Mouse (Mus musculus) gastrocnemius, adult 2 months (tissue): ENCODE measurements around the gene Gm20661. TPM values are rescaled to one million over a fixed set of nuclear protein-coding genes. Genes with fewer than 3 reads are reported as not detected.
A peak's percentile ranks its signal among the peaks of the same experiment; 100 is the strongest.

Experiments used
- DNase-seq: peaks from one replicate; pipeline ENCODE4 v3.0.0; 2022
- H3K27ac ChIP-seq: fragments of 200-600 bp; 2 replicates; pipeline ENCODE4 v1.8.1; 2022; ENCODE audit warnings: mild to moderate bottlenecking
- H3K4me3 ChIP-seq: fragments of 200-600 bp; 2 replicates; pipeline ENCODE4 v1.8.1; 2022; ENCODE audit warnings: mild to moderate bottlenecking, moderate library complexity
- CTCF ChIP-seq: fragments of 200-600 bp; IDR thresholded peaks from 2 replicates; pipeline ENCODE4 v1.8.1; 2022; ENCODE audit warnings: antibody characterized with exemption, mild to moderate bottlenecking, moderate library complexity
- intact Hi-C: fragments of 180-260 bp; cut with DNase I; formaldehyde crosslinking; loops from one replicate; pipeline ENCODE4 v1.15.1; 2025
- total RNA-seq, 2 experiments: library from RNA; stranded (reverse); gene quantifications; 2 replicates each; pipeline ENCODE4 v1.2.3; 2021

Gene Gm20661
- total RNA-seq, 2 experiments from 2014 or later, result not detected

GRCm38 (mm10) chr9:107955613-107956289 lies 27.1 kb upstream of the Gm20661 start:
- intact Hi-C loops, result no loop called here
- Histone ChIP-seq H3K4me3 (no peak overlapping the region), H3K27ac (no peak overlapping the region)
- no peak for TF ChIP-seq CTCF
- DNase-seq, result no peak

DNA sequence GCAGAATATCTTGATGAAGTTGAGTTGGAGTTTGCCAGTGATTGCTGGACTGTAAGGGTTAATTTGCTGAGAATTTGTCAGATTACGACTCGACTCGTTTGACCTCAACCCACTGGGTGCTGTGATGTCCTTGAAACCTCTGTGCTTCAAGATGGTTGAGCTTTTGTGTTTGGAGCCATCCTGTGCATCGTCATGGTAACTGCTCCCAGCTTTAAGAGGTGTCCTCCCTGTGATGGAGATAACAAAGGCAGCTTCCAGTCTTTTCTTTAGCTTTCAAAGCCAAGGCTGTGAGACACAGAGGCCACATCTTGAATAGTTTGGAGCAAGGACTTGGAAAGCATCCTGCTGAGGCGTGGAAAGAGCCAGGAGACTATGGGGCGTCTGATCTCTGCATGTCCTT lies 25.7 kb upstream of the Gm20661 start:
- no peak for DNase-seq
- Histone ChIP-seq H3K4me3 (no peak overlapping the region), H3K27ac (no peak overlapping the region)
- intact Hi-C loops, result no loop called here
- no peak for TF ChIP-seq CTCF

- intact Hi-C loops, result loop anchor here (5.0 kb wide), 3 partner anchors 42 to 92 kb away; partner anchors contain the start of genes Amigo3 and Ip6k1
- DNase-seq, result no peak
- no peak overlapping the region for H3K27ac ChIP-seq
- TF ChIP-seq CTCF, result no peak
- no peak overlapping the region for H3K4me3 ChIP-seq
Measured at GRCm38 (mm10) chr9:107959896-107960295, 23.0 kb upstream of the Gm20661 start.

DNA sequence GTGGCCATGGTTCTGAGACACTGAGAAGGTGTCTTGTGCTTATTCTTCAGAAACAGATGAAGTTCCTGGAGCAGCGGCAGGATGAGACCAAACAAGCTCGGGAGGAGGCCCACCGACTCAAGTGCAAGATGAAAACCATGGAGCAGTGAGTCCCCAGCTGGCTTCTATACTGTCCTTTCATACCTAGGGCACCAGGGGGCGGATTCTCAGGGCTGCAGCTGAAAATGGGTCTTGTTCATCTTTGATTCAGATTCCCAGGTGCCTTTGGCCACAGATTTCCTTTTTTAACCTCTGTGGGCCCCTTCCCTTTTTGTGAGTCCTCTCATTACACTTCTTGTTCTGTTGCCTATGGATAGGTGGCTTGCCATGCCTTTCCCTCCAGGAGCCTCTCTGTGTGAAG lies 21.9 kb upstream of the Gm20661 start:
- peak; percentile 26; the same call in 1 of the 2 replicates for TF ChIP-seq CTCF
- no peak overlapping the region for H3K27ac ChIP-seq
- intact Hi-C loops, result loop anchor here (5.0 kb wide), 3 partner anchors 41 to 91 kb away; partner anchors contain the start of genes Amigo3 and Ip6k1
- H3K4me3 ChIP-seq, result no peak overlapping the region
- DNase-seq, result no peak

GRCm38 (mm10) chr9:107961351-107961762 lies 21.5 kb upstream of the Gm20661 start:
- TF ChIP-seq CTCF, result no peak
- Histone ChIP-seq H3K4me3 (no peak overlapping the region), H3K27ac (no peak overlapping the region)
- intact Hi-C loops, result loop anchor here (5.0 kb wide), 3 partner anchors 41 to 91 kb away; partner anchors contain the start of genes Amigo3 and Ip6k1
- DNase-seq, result no peak

DNA sequence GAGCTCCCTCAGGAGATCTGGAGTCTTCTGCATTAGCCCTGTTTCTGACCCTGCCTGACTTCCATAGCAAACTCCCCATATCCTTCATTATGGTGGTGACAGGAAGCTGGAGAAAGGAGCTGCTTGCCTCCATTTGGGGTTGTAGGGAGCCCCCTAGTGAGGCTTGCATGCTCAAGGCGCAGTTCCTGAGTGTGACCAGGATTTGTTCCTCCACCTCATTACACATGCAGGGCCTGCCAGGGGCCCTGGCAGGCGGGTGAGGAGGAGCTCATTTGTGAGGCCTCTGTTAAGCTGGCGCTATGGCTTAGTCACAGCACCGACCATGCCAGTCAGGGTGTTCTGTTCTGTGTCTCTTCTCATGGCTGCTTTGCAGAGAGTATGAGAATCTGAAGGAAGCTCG lies 21.0 kb upstream of the Gm20661 start:
- intact Hi-C loops, result loop anchor here (5.0 kb wide), 3 partner anchors 40 to 90 kb away; partner anchors contain the start of genes Amigo3 and Ip6k1
- TF ChIP-seq CTCF, result peak; percentile 49
- H3K4me3 ChIP-seq, result no peak overlapping the region
- H3K27ac ChIP-seq, result no peak overlapping the region
- no peak for DNase-seq

DNA sequence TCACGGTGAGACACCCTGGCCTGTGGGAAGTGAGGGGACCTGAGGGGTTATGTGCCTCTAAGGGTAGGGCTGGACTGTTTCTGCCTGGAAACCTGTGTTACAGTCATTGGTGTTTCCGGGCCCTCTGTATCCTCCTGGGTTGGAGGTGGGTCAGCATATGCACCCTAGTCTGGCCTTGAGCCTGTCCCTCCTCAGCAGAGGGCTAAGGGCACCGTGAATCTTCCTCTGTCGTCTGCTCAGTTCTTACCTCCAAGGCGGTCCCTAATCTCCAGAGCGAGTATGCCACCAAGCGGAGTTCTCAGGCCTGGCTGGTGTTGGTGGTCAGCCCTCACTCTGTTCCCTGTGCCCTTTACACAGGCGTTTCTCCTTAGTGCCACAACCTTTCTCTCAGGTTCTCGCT lies 19.9 kb upstream of the Gm20661 start:
- intact Hi-C loops, result loop anchor here (1.0 to 5.0 kb wide), 5 partner anchors 23 to 102 kb away; partner anchors contain the start of genes Amigo3 and Ip6k1
- TF ChIP-seq CTCF, result no peak

GRCm38 (mm10) chr9:107963700-107964099 lies 19.2 kb upstream of the Gm20661 start:
- TF ChIP-seq CTCF, result peak; percentile 98
- peak; percentile 89 for DNase-seq
- intact Hi-C loops, result loop anchor here (1.0 to 5.0 kb wide), 6 partner anchors 23 to 105 kb away; partner anchors contain the start of genes Amigo3 and Ip6k1
- Histone ChIP-seq H3K27ac (0 out of 2 replicates have a peak overlapping the region, but pooled peaks have one; percentile 38), H3K4me3 (no peak overlapping the region)

More for the DNA sequence above, 19.9 kb upstream of the Gm20661 start:
- Histone ChIP-seq H3K27ac (no peak overlapping the region), H3K4me3 (no peak overlapping the region)
- DNase-seq, result no peak

- Histone ChIP-seq H3K4me3 (no peak overlapping the region), H3K27ac (no peak overlapping the region)
- DNase-seq, result no peak
- no peak for TF ChIP-seq CTCF
- intact Hi-C loops, result loop anchor here (1.0 to 5.0 kb wide), 4 partner anchors 38 to 104 kb away; partner anchors contain the start of genes Amigo3 and Ip6k1
Measured at GRCm38 (mm10) chr9:107964681-107965080, 18.2 kb upstream of the Gm20661 start.

GRCm38 (mm10) chr9:107966676-107967075 lies 16.2 kb upstream of the Gm20661 start:
- no peak overlapping the region for H3K4me3 ChIP-seq
- DNase-seq, result no peak
- intact Hi-C loops, result no loop called here
- no peak for TF ChIP-seq CTCF
- peak overlapping the region; percentile 43 for H3K27ac ChIP-seq

- no peak overlapping the region for H3K4me3 ChIP-seq
- no peak overlapping the region for H3K27ac ChIP-seq
- intact Hi-C loops, result no loop called here
Measured at GRCm38 (mm10) chr9:107967437-107967836, 15.4 kb upstream of the Gm20661 start.

GRCm38 (mm10) chr9:107968531-107968930 lies 14.3 kb upstream of the Gm20661 start:
- Histone ChIP-seq H3K27ac (no peak overlapping the region), H3K4me3 (no peak overlapping the region)
- no peak for DNase-seq
- TF ChIP-seq CTCF, result no peak
- intact Hi-C loops, result no loop called here

More at GRCm38 (mm10) chr9:107967437-107967836, 15.4 kb upstream of the Gm20661 start:
- TF ChIP-seq CTCF, result no peak
- DNase-seq, result no peak

GRCm38 (mm10) chr9:107970311-107970710 lies 12.5 kb upstream of the Gm20661 start:
- intact Hi-C loops, result no loop called here

More at GRCm38 (mm10) chr9:107970311-107970710, 12.5 kb upstream of the Gm20661 start:
- TF ChIP-seq CTCF, result no peak
- Histone ChIP-seq H3K27ac (no peak overlapping the region), H3K4me3 (no peak overlapping the region)
- no peak for DNase-seq
